Mouse (Mus musculus): ENCODE measurements around the gene Tnrc6c. TPM values are rescaled to one million over a fixed set of nuclear protein-coding genes. Genes with fewer than 3 reads are reported as not detected.

Gene Tnrc6c
- total RNA-seq (2012; rRNA removed) (16.7 and 17.2 TPM in 2 replicates), total RNA-seq (2014; rRNA removed) (6.1 and 6.9 TPM in 2 replicates), polyA plus RNA-seq (2012; ENCODE audit: insufficient read length, low read depth) (12.2 and 12.8 TPM in 2 replicates)

DNA sequence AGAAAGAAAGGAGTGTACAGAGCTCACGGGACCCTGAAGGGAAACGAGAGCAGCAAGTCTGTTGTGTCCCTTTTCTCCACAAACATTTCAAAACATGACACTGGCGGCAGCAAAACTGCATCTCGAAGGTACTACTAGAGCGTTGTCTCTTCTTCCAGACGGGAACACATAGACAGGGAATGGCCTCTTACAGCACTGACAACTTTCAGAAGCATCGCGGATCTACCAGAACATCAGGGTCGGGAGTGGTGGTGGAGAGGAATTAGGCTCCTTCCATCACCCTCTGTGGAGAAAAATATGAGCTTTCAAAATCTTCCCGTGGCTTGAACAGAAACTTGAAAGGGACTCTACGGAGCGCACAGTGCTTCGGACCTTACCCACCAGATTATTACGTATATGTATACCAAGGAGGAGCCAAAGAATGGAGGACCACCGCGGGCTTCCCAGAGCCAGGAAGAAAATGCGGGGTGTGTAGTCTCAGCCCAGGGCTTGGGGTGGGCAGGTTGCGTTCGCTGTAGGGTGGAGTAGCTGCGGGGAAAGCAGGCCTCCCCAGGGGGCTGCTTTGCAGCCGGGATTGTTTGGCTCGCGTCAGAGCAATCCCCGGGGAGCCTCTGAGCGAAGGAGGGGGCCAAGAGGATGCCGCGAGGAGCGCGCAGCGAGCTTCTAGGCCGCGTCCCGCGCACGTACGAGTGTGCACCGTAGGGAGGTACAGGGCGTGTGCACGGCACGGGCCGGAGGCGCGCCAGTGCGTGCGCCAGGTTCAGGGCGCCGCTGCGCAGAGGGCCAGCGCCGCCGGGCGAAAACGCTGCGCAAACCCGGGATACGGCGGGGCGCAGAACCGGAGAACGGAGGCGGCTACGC lies at the start of gene Tnrc6c:
Gene Tnrc6c (plus strand): TSS at position 799 of the 861 bp plus-strand sequence.
- H3K4me2 ChIP-seq (ENCODE audit: insufficient read depth, low read depth, poor library complexity, severe bottlenecking): peak within 1 kb of the TSS; percentile 72
- H3K36me3 ChIP-seq (replicated peaks in 1 of 2; ENCODE audit: control insufficient read depth in 1 of 2, insufficient read depth in 1 of 2, low read length in 1 of 2): no peaks in the 10 kb centered on the region
- H3K27me3 ChIP-seq (replicated peaks): peaks cover 29% of the 10 kb centered on the region
- dilution Hi-C loops (cut with MboI; ENCODE audit: extremely low pct_ligation_motif_present, extremely low pct_unique_long_range_greater_than_20kb, low sequenced_read_pairs) (no loop called here), in situ Hi-C loops (cut with MboI; ENCODE audit: low pct_ligation_motif_present, low pct_unique_long_range_greater_than_20kb, low sequenced_read_pairs) (loop anchor here (5.0 kb wide), 2 partner anchors 41 to 171 kb away; partner anchors contain the start of gene Gm11733)
- no peaks in the 10 kb centered on the region for H3K9me3 ChIP-seq (replicated peaks; ENCODE audit: low read length)
- H3K27ac ChIP-seq (ENCODE audit: insufficient read depth, low read depth): peak within 1 kb of the TSS; percentile 71
- DNase-seq (ENCODE audit: extremely low read depth): peak; percentile 88
- peak within 1 kb of the TSS; percentile 98 for H3K9ac ChIP-seq (ENCODE audit: insufficient read depth, low read depth)
- H3K4me1 ChIP-seq (ENCODE audit: control insufficient read depth in 1 of 2, insufficient read depth in 2 of 2): peaks cover 2 to 42% of the 10 kb centered on the region in 2 experiments; a peak in 3 of 4 replicates
- H3K79me2 ChIP-seq (replicated peaks; ENCODE audit: control insufficient read depth, extremely low read depth, insufficient read depth, poor library complexity, severe bottlenecking): peaks cover 36% of the 10 kb centered on the region
- H3K4me3 ChIP-seq (replicated peaks in 1 of 3; ENCODE audit: low read depth in 2 of 3, low read length in 2 of 3, poor library complexity in 1 of 3): peak within 1 kb of the TSS; percentile 72 to 92 (median 83)
- TF ChIP-seq UBTF (IDR thresholded peaks at IDR 0.05; ENCODE audit: low read depth, low read length) (no peak; the same call in 1 of the 2 replicates), TCF12 (IDR thresholded peaks at IDR 0.05; ENCODE audit: low read depth, low read length) (peak; percentile 13; the same call in 1 of the 2 replicates), ELF1 (IDR thresholded peaks at IDR 0.05; ENCODE audit: low read depth, low read length) (peak; percentile 10; the same call in 1 of the 2 replicates), EP300 (IDR thresholded peaks at IDR 0.05; ENCODE audit: low read length) (peak; percentile 51), ZNF384 (IDR thresholded peaks at IDR 0.05; ENCODE audit: low read depth, low read length) (no peak), RAD21 (IDR thresholded peaks at IDR 0.05; ENCODE audit: low read depth, low read length) (peak; percentile 12), BHLHE40 (IDR thresholded peaks at IDR 0.05; ENCODE audit: low read depth, low read length) (peak; percentile 95), MAX (IDR thresholded peaks at IDR 0.05; ENCODE audit: low read length) (0 out of 2 replicates have a peak, but pooled peaks have one; percentile 12), IRF4 (IDR thresholded peaks at IDR 0.05; ENCODE audit: low read depth, low read length) (peak; percentile 40; the same call in 1 of the 2 replicates), MXI1 (IDR thresholded peaks at IDR 0.05; ENCODE audit: low read depth, low read length) (no peak; the same call in 1 of the 2 replicates), CTCF (conservative IDR thresholded peaks at IDR 0.05 in 1 of 2, IDR thresholded peaks at IDR 0.05 in 1 of 2; ENCODE audit: low read depth in 2 of 2, low read length in 2 of 2) (no peak; a peak in 1 of 4 replicates), USF2 (conservative IDR thresholded peaks at IDR 0.05; ENCODE audit: low read depth, low read length) (no peak), ZMIZ1 (IDR thresholded peaks at IDR 0.05; ENCODE audit: low read depth, low read length) (no peak), KAT2A (IDR thresholded peaks at IDR 0.05; ENCODE audit: insufficient replicate concordance, low read length) (peak; percentile 70; the same call in 1 of the 2 replicates), ETS1 (conservative IDR thresholded peaks at IDR 0.05; ENCODE audit: low read depth, low read length) (no peak; the same call in 1 of the 2 replicates), JUN (IDR thresholded peaks at IDR 0.05; ENCODE audit: insufficient read depth, low read depth, low read length) (no peak), ZC3H11A (IDR thresholded peaks at IDR 0.05; ENCODE audit: low read depth, low read length) (no peak), HCFC1 (IDR thresholded peaks at IDR 0.05; ENCODE audit: low read depth, low read length) (no peak), JUND (conservative IDR thresholded peaks at IDR 0.05; ENCODE audit: low read depth, low read length) (no peak), MEF2A (IDR thresholded peaks at IDR 0.05; ENCODE audit: borderline replicate concordance, low read depth, low read length) (0 out of 2 replicates have a peak, but pooled peaks have one; percentile 13), PAX5 (IDR thresholded peaks at IDR 0.05; ENCODE audit: low read length) (no peak), USF1 (IDR thresholded peaks at IDR 0.05; ENCODE audit: low read depth, low read length) (no peak), MAZ (IDR thresholded peaks at IDR 0.05; ENCODE audit: low read depth, low read length) (peak; percentile 97), NELFE (IDR thresholded peaks at IDR 0.05; ENCODE audit: low read depth, low read length) (no peak), GABPA (IDR thresholded peaks at IDR 0.05; ENCODE audit: insufficient replicate concordance, low read depth, low read length) (no peak), SIN3A (IDR thresholded peaks at IDR 0.05; ENCODE audit: low read length) (0 out of 2 replicates have a peak, but pooled peaks have one; percentile 38), TBP (conservative IDR thresholded peaks at IDR 0.05; ENCODE audit: low read depth, low read length) (no peak), E2F4 (IDR thresholded peaks at IDR 0.05; ENCODE audit: insufficient replicate concordance, low read depth, low read length) (no peak), POLR2AphosphoS2 (IDR thresholded peaks at IDR 0.05; ENCODE audit: low read depth, low read length) (no peak), MAFK (IDR thresholded peaks at IDR 0.05; ENCODE audit: insufficient replicate concordance, low read length) (no peak), RCOR1 (conservative IDR thresholded peaks at IDR 0.05; ENCODE audit: low read depth, low read length) (no peak), CHD1 (IDR thresholded peaks at IDR 0.05; ENCODE audit: low read depth, low read length) (no peak), SMC3 (IDR thresholded peaks at IDR 0.05; ENCODE audit: low read depth, low read length) (peak; percentile 6; the same call in 1 of the 2 replicates), ZKSCAN1 (IDR thresholded peaks at IDR 0.05; ENCODE audit: borderline replicate concordance, low read depth, low read length) (no peak), POLR2A (IDR thresholded peaks at IDR 0.05; ENCODE audit: low read depth, low read length) (no peak), MYC (IDR thresholded peaks at IDR 0.05; ENCODE audit: low read depth, low read length) (no peak), CHD2 (IDR thresholded peaks at IDR 0.05; ENCODE audit: low read length) (no peak)
